Mouse (Mus musculus) MEL (cell line): ENCODE data around the gene Trim46. TPM values are rescaled to one million over a fixed set of nuclear protein-coding genes. Genes with fewer than 3 reads are reported as not detected.

Source experiments
- DNase-seq: peaks from one replicate; pipeline ENCODE4 v3.0.0; 2011; ENCODE audit warnings: low read depth, low spot score
- H3K27ac ChIP-seq: 2 replicates; pipeline ENCODE4 v1.5.1; 2012; ENCODE audit warnings: low read depth, mild to moderate bottlenecking, control low read depth, low read length, moderate library complexity; ENCODE audit not compliant: control insufficient read depth
- H3K27me3 ChIP-seq, 2 experiments: fragments of 150-350 bp in 1 of 2; sonication (generic) in 1 of 2; 2 replicates each; pipeline ENCODE4 v1.6.1; 2012; ENCODE audit warnings: low read length in 2 of 2, mild to moderate bottlenecking in 2 of 2, improper control_type of control experiment in 1 of 2, moderate library complexity in 1 of 2; ENCODE audit not compliant: insufficient read depth in 2 of 2, control insufficient read depth in 1 of 2
- H3K36me3 ChIP-seq, 2 experiments: 2 replicates each; pipeline ENCODE4 v1.6.1; 2012 to 2014; ENCODE audit warnings: low read length in 2 of 2, improper control_type of control experiment in 1 of 2, inconsistent platforms in 1 of 2, mild to moderate bottlenecking in 1 of 2; ENCODE audit not compliant: insufficient read depth in 2 of 2, control insufficient read depth in 1 of 2
- H3K4me1 ChIP-seq, 2 experiments: fragments of 150-350 bp in 1 of 2; sonication (generic) in 1 of 2; 2 replicates each; pipeline ENCODE4 v1.6.1; 2012; ENCODE audit warnings: low read length in 2 of 2, improper control_type of control experiment in 1 of 2, mild to moderate bottlenecking in 1 of 2; ENCODE audit not compliant: insufficient read depth in 2 of 2, control insufficient read depth in 1 of 2
- H3K4me3 ChIP-seq, 2 experiments: fragments of 150-350 bp in 1 of 2; sonication (generic) in 1 of 2; 2 replicates each; pipeline ENCODE4 v1.5.1; 2012; ENCODE audit warnings: low read depth in 2 of 2, low read length in 2 of 2, mild to moderate bottlenecking in 2 of 2, moderate library complexity in 2 of 2, control low read depth in 1 of 2, improper control_type of control experiment in 1 of 2; ENCODE audit not compliant: control insufficient read depth in 1 of 2, insufficient read depth in 1 of 2
- H3K79me2 ChIP-seq: 2 replicates; pipeline ENCODE4 v1.6.1; 2012; ENCODE audit warnings: mild to moderate bottlenecking, low read length, moderate library complexity; ENCODE audit not compliant: control insufficient read depth, poor library complexity, insufficient read depth
- H3K9ac ChIP-seq: 2 replicates; pipeline ENCODE4 v1.6.1; 2012; ENCODE audit warnings: low read depth, mild to moderate bottlenecking, control low read depth, low read length, moderate library complexity; ENCODE audit not compliant: control insufficient read depth, poor library complexity, severe bottlenecking
- H3K9me3 ChIP-seq: fragments of 150-350 bp; sonication (generic); replicated peaks from 2 replicates; pipeline ENCODE4 v1.6.1; 2012; ENCODE audit warnings: mild to moderate bottlenecking, low read length, improper control_type of control experiment, moderate library complexity; ENCODE audit not compliant: insufficient read depth
- E2F4 ChIP-seq: IDR thresholded peaks from 2 replicates; pipeline ENCODE4 v1.6.1; 2011; ENCODE audit warnings: low read depth, low read length, improper control_type of control experiment, borderline replicate concordance
- ELF1 ChIP-seq: IDR thresholded peaks from 2 replicates; pipeline ENCODE4 v1.6.1; 2014; ENCODE audit warnings: low read depth, mild to moderate bottlenecking, inconsistent platforms, low read length, improper control_type of control experiment, moderate library complexity
- ETS1 ChIP-seq: IDR thresholded peaks from 2 replicates; pipeline ENCODE4 v1.6.1; 2012; ENCODE audit warnings: low read depth, mild to moderate bottlenecking, inconsistent platforms, low read length, improper control_type of control experiment, moderate library complexity
- KAT2A ChIP-seq: conservative IDR thresholded peaks from 2 replicates; pipeline ENCODE4 v1.6.1; 2012; ENCODE audit warnings: low read depth, low read length, improper control_type of control experiment, inconsistent platforms
- MEF2A ChIP-seq: IDR thresholded peaks from 2 replicates; pipeline ENCODE4 v1.6.1; 2014; ENCODE audit warnings: low read depth, mild to moderate bottlenecking, inconsistent platforms, low read length, improper control_type of control experiment; ENCODE audit not compliant: poor library complexity, insufficient replicate concordance, severe bottlenecking; ENCODE audit errors: extremely low read depth
- MYB ChIP-seq: IDR thresholded peaks from 2 replicates; pipeline ENCODE4 v1.6.1; 2011; ENCODE audit warnings: mild to moderate bottlenecking, low read depth, low read length, improper control_type of control experiment
- MYC ChIP-seq: IDR thresholded peaks from 2 replicates; pipeline ENCODE4 v1.6.1; 2011; ENCODE audit warnings: low read depth, mild to moderate bottlenecking, low read length, improper control_type of control experiment, moderate library complexity
- NELFE ChIP-seq: IDR thresholded peaks from 2 replicates; pipeline ENCODE4 v1.6.1; 2011; ENCODE audit warnings: low read depth, low read length, improper control_type of control experiment
- NRF1 ChIP-seq: IDR thresholded peaks from 2 replicates; pipeline ENCODE4 v1.6.1; 2014; ENCODE audit warnings: low read depth, mild to moderate bottlenecking, inconsistent platforms, low read length, improper control_type of control experiment, moderate library complexity; ENCODE audit not compliant: poor library complexity, insufficient read depth, severe bottlenecking
- POLR2AphosphoS2 ChIP-seq: IDR thresholded peaks from 2 replicates; pipeline ENCODE4 v1.6.1; 2011; ENCODE audit warnings: low read length, improper control_type of control experiment
- POLR2AphosphoS5 ChIP-seq: IDR thresholded peaks from 2 replicates; pipeline ENCODE4 v1.6.1; 2012; ENCODE audit warnings: low read depth, borderline replicate concordance, mild to moderate bottlenecking, inconsistent platforms, low read length, moderate library complexity, mixed read lengths
- RAD21 ChIP-seq: IDR thresholded peaks from 2 replicates; pipeline ENCODE4 v1.6.1; 2011; ENCODE audit warnings: mild to moderate bottlenecking, low read depth, low read length, improper control_type of control experiment
- SIN3A ChIP-seq: IDR thresholded peaks from 2 replicates; pipeline ENCODE4 v1.6.1; 2012; ENCODE audit warnings: low read length, improper control_type of control experiment, inconsistent platforms
- TAL1 ChIP-seq: IDR thresholded peaks from 2 replicates; pipeline ENCODE4 v1.6.1; 2012; ENCODE audit warnings: mild to moderate bottlenecking, inconsistent platforms, low read length, moderate library complexity, mixed read lengths
- TCF12 ChIP-seq: IDR thresholded peaks from 2 replicates; pipeline ENCODE4 v1.6.1; 2014; ENCODE audit warnings: low read depth, mild to moderate bottlenecking, inconsistent platforms, low read length, improper control_type of control experiment, moderate library complexity
- ZKSCAN1 ChIP-seq: IDR thresholded peaks from 2 replicates; pipeline ENCODE4 v1.6.1; 2012; ENCODE audit warnings: low read depth, mild to moderate bottlenecking, inconsistent platforms, low read length, improper control_type of control experiment, moderate library complexity
- ZMIZ1 ChIP-seq: IDR thresholded peaks from 2 replicates; pipeline ENCODE4 v1.6.1; 2012; ENCODE audit warnings: low read depth, mild to moderate bottlenecking, inconsistent platforms, low read length, improper control_type of control experiment, moderate library complexity
- ZNF384 ChIP-seq: IDR thresholded peaks from 2 replicates; pipeline ENCODE4 v1.6.1; 2012; ENCODE audit warnings: low read depth, mild to moderate bottlenecking, inconsistent platforms, low read length, improper control_type of control experiment
- polyA plus RNA-seq, 2 experiments: library from polyadenylated mRNA; stranded (reverse) in 1 of 2; unstranded in 1 of 2; fragments of >175 nt in 1 of 2; fragments of >200 nt in 1 of 2; gene quantifications; 2 replicates each; pipeline versions ENCODE4 v1.2.1 to v1.2.4; 2012; ENCODE audit warnings: low replicate concordance in 2 of 2, low read depth in 1 of 2; ENCODE audit not compliant: insufficient read length in 2 of 2, insufficient read depth in 1 of 2, missing spikeins in 1 of 2
- total RNA-seq: library from RNA; depleted of rRNA; stranded (reverse); fragments of 300-350 nt; gene quantifications from 2 replicates; pipeline ENCODE4 v1.2.3, GENCODE M21; 2012

Gene Trim46
- total and polyA plus RNA-seq, 3 experiments = 3.3 to 7.7 TPM; not detected in 1

DNA sequence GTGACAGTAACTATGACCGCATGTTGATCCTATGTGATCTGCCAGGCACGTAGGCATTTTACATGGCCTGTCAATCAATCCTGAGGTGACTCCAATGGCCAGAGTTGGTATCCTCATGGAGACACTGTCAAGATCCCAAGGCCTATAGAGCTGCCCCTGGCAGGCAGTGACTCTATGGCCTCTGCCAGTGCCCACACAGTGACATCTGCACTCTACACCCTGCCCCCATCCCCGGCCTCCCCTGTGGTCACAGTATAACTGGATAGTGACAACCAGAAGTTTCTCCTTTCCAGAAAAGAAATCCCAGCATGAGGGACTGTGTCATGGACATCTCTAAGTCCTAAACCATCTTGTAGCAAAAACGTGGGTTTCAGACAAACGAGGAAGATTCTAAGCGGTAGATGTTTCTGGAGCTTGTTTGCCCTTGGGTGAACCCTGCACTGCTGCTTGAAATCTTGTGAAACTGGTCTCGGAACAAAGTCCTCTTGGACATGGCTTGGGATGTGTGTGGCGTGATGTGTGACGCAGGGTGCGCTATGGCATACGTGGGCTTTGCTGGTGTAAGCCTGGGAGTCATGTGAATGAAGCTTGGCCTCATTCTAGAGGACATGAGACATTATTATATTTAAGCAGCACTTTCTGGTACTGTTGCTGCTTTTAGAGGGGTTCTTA is 47.3 kb upstream of the Trim46 start:
- H3K27ac ChIP-seq = no peak overlapping the region
- TF ChIP-seq MEF2A (no peak), KAT2A (no peak), ZNF384 (no peak), TCF12 (no peak), SIN3A (no peak), E2F4 (no peak), NELFE (no peak), MYC (no peak), POLR2AphosphoS2 (no peak), POLR2AphosphoS5 (no peak), ETS1 (no peak)
- peaks cover 0 to 13% of the 10 kb centered on the region in 2 experiments; a peak in 2 of 4 replicates for H3K36me3 ChIP-seq
- no peak for DNase-seq
- H3K27me3 ChIP-seq = peaks cover 0 to 2% of the 10 kb centered on the region in 2 experiments; a peak in 1 of 4 replicates
- H3K4me3 ChIP-seq = no peak overlapping the region
- no peak overlapping the region for H3K9ac ChIP-seq
- peaks cover 12 to 22% of the 10 kb centered on the region in 2 experiments for H3K4me1 ChIP-seq
- H3K9me3 ChIP-seq = no peaks in the 10 kb centered on the region
- no peaks in the 10 kb centered on the region for H3K79me2 ChIP-seq

DNA sequence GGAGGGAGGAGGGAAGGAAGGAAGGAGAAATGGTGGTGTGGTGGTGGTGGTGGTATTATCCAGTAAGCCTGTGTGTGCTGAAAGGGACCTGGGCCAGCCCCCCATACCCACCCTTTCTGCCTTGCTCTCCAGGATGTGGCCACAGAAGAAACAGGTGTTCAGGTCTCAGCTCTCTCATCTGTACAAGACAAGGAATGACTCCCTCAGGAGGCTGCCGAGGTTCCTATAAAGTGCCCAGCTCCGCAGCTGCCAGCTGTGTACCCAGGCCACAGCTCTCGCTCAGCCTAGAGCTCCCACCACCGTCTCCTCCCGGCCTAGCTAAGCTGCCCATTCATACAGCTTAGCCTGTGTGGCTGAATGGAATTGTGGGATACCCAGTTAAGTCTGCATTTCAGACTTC is 46.2 kb upstream of the Trim46 start:
- no peaks in the 10 kb centered on the region for H3K9me3 ChIP-seq
- H3K4me3 ChIP-seq = peak overlapping the region; percentile 14 to 42; a peak in 2 of 4 replicates
- peaks cover 0 to 8% of the 10 kb centered on the region in 2 experiments; a peak in 2 of 4 replicates for H3K36me3 ChIP-seq
- no peak for TF ChIP-seq RAD21
- TF ChIP-seq MYB = no peak
- no peak for TF ChIP-seq NELFE
- TF ChIP-seq TAL1 = no peak
- TF ChIP-seq POLR2AphosphoS2 = no peak
- no peak for TF ChIP-seq NRF1
- TF ChIP-seq MEF2A = no peak
- no peak for TF ChIP-seq ELF1
- TF ChIP-seq ZMIZ1 = no peak
- TF ChIP-seq ZKSCAN1 = no peak
- H3K9ac ChIP-seq = peak overlapping the region; percentile 16
- peaks cover 8 to 18% of the 10 kb centered on the region in 2 experiments for H3K4me1 ChIP-seq
- H3K27ac ChIP-seq = no peak overlapping the region
- peaks cover 0 to 2% of the 10 kb centered on the region in 2 experiments; a peak in 2 of 4 replicates for H3K27me3 ChIP-seq
- DNase-seq = no peak
- no peaks in the 10 kb centered on the region for H3K79me2 ChIP-seq
